Mouse (Mus musculus): ENCODE data around the gene Eif1ax. TPM values are rescaled to one million over a fixed set of nuclear protein-coding genes. Genes with fewer than 3 reads are reported as not detected.

The Eif1ax gene
- polyA plus RNA-seq (2015; fragmentation: Nextera tagmentation; extraction: Ambion mirVana) = 87.9 and 99.8 TPM in 2 replicates

- Histone ChIP-seq H3K27me3 (no peaks in the 10 kb centered on the region), H3K4me3 (peak within 1 kb of the TSS; percentile 78), H3K27ac (peak within 1 kb of the TSS; percentile 84), H3K4me2 (peak within 1 kb of the TSS; percentile 59), H3K9me3 (replicated peaks) (no peaks in the 10 kb centered on the region), H3K4me1 (replicated peaks) (peaks cover 2% of the 10 kb centered on the region; the same call in 1 of the 2 replicates), H3K9ac (peak within 1 kb of the TSS; percentile 78), H3K36me3 (no peaks in the 10 kb centered on the region)
- ATAC-seq (replicated peaks; ENCODE audit: insufficient number of reproducible peaks, insufficient read depth, low FRiP score, low read depth) = peak; percentile 98
- WGBS = 17% methylated on average over 46 of the region's 76 CpGs
Measured at GRCm38 (mm10) chrX:159371831-159372752, at the start of gene Eif1ax. Gene Eif1ax, plus strand, starts transcription at chrX:159372178.

- Histone ChIP-seq H3K4me1 (replicated peaks) (no peaks in the 10 kb centered on the region), H3K27me3 (no peaks in the 10 kb centered on the region), H3K27ac (no peak overlapping the region), H3K4me3 (no peak overlapping the region), H3K9me3 (replicated peaks) (no peaks in the 10 kb centered on the region), H3K4me2 (no peak overlapping the region), H3K36me3 (peaks cover 16% of the 10 kb centered on the region), H3K9ac (no peak overlapping the region)
- no peak for ATAC-seq (replicated peaks; ENCODE audit: insufficient number of reproducible peaks, insufficient read depth, low FRiP score, low read depth)
- WGBS = 89% methylated on average over 3 of the region's 3 CpGs
Measured at GRCm38 (mm10) chrX:159364506-159364905, 7.5 kb upstream of the Eif1ax start.

- Histone ChIP-seq H3K27me3 (no peaks in the 10 kb centered on the region), H3K4me3 (peak overlapping the region; percentile 78), H3K36me3 (peaks cover 2% of the 10 kb centered on the region; the same call in 1 of the 2 replicates), H3K4me2 (peak overlapping the region; percentile 59), H3K27ac (peak overlapping the region; percentile 84), H3K4me1 (replicated peaks) (peaks cover 2% of the 10 kb centered on the region; the same call in 1 of the 2 replicates), H3K9ac (peak overlapping the region; percentile 78), H3K9me3 (replicated peaks) (no peaks in the 10 kb centered on the region)
- 16% methylated on average over 9 of the region's 9 CpGs for WGBS
- no peak for ATAC-seq (replicated peaks; ENCODE audit: insufficient number of reproducible peaks, insufficient read depth, low FRiP score, low read depth)
Measured at GRCm38 (mm10) chrX:159372753-159373144, 771 bp downstream of the Eif1ax start.

GRCm38 (mm10) chrX:159387105-159387504 is 15.1 kb downstream of the Eif1ax start:
- Histone ChIP-seq H3K36me3 (peaks cover 10% of the 10 kb centered on the region), H3K27me3 (no peaks in the 10 kb centered on the region), H3K9me3 (replicated peaks) (no peaks in the 10 kb centered on the region), H3K9ac (no peak overlapping the region), H3K27ac (no peak overlapping the region), H3K4me3 (no peak overlapping the region), H3K4me1 (replicated peaks) (no peaks in the 10 kb centered on the region), H3K4me2 (no peak overlapping the region)
- no peak for ATAC-seq (replicated peaks; ENCODE audit: insufficient number of reproducible peaks, insufficient read depth, low FRiP score, low read depth)
- 66% methylated on average over 9 of the region's 9 CpGs for WGBS

- Histone ChIP-seq H3K9me3 (replicated peaks) (no peaks in the 10 kb centered on the region), H3K27me3 (no peaks in the 10 kb centered on the region), H3K4me1 (replicated peaks) (no peaks in the 10 kb centered on the region), H3K4me3 (no peak overlapping the region), H3K9ac (no peak overlapping the region), H3K4me2 (no peak overlapping the region), H3K27ac (no peak overlapping the region), H3K36me3 (no peaks in the 10 kb centered on the region)
- ATAC-seq (replicated peaks; ENCODE audit: insufficient number of reproducible peaks, insufficient read depth, low FRiP score, low read depth) = 0 out of 2 replicates have a peak, but pooled peaks have one; percentile 53
Measured at GRCm38 (mm10) chrX:159388953-159389352, 17.0 kb downstream of the Eif1ax start.

GRCm38 (mm10) chrX:159390347-159390962 is 18.5 kb downstream of the Eif1ax start:
- H3K4me3 ChIP-seq = no peak overlapping the region
- H3K36me3 ChIP-seq = no peaks in the 10 kb centered on the region
- WGBS = 66% methylated on average over 6 of the region's 6 CpGs
- H3K27ac ChIP-seq = no peak overlapping the region
- H3K9ac ChIP-seq = no peak overlapping the region
- H3K4me2 ChIP-seq = no peak overlapping the region
- H3K27me3 ChIP-seq = no peaks in the 10 kb centered on the region
- H3K4me1 ChIP-seq (replicated peaks) = no peaks in the 10 kb centered on the region
- no peaks in the 10 kb centered on the region for H3K9me3 ChIP-seq (replicated peaks)
- ATAC-seq (replicated peaks; ENCODE audit: insufficient number of reproducible peaks, insufficient read depth, low FRiP score, low read depth) = no peak

- H3K4me1 ChIP-seq (replicated peaks) = no peaks in the 10 kb centered on the region
- WGBS = 61% methylated on average over 3 of the region's 3 CpGs
- no peak for ATAC-seq (replicated peaks; ENCODE audit: insufficient number of reproducible peaks, insufficient read depth, low FRiP score, low read depth)
Measured at GRCm38 (mm10) chrX:159391239-159391638, 19.3 kb downstream of the Eif1ax start.

GRCm38 (mm10) chrX:159409253-159409652 is 37.3 kb downstream of the Eif1ax start:
- Histone ChIP-seq H3K4me1 (replicated peaks) (no peaks in the 10 kb centered on the region), H3K27ac (no peak overlapping the region), H3K4me3 (no peak overlapping the region), H3K9me3 (replicated peaks) (no peaks in the 10 kb centered on the region), H3K4me2 (no peak overlapping the region), H3K36me3 (no peaks in the 10 kb centered on the region), H3K9ac (no peak overlapping the region), H3K27me3 (peaks cover 10% of the 10 kb centered on the region)
- WGBS = 14% methylated on average over 4 of the region's 4 CpGs
- no peak for ATAC-seq (replicated peaks; ENCODE audit: insufficient number of reproducible peaks, insufficient read depth, low FRiP score, low read depth)

More at GRCm38 (mm10) chrX:159391239-159391638, 19.3 kb downstream of the Eif1ax start:
- Histone ChIP-seq H3K27ac (no peak overlapping the region), H3K27me3 (no peaks in the 10 kb centered on the region), H3K4me2 (no peak overlapping the region), H3K36me3 (no peaks in the 10 kb centered on the region), H3K9ac (no peak overlapping the region), H3K9me3 (replicated peaks) (no peaks in the 10 kb centered on the region), H3K4me3 (no peak overlapping the region)

GRCm38 (mm10) chrX:159414130-159414828 is 42.3 kb downstream of the Eif1ax start, which contains the start of gene Map7d2:
Gene Map7d2, plus strand, starts transcription at chrX:159414572.
- no peaks in the 10 kb centered on the region for H3K36me3 ChIP-seq
- 13% methylated on average over 70 of the region's 83 CpGs for WGBS
- no peak within 1 kb of the TSS for H3K27ac ChIP-seq
- H3K4me3 ChIP-seq = peak within 1 kb of the TSS; percentile 59
- H3K27me3 ChIP-seq = peaks cover 39% of the 10 kb centered on the region
- H3K9me3 ChIP-seq (replicated peaks) = no peaks in the 10 kb centered on the region
- peak within 1 kb of the TSS; percentile 96 for H3K4me2 ChIP-seq
- ATAC-seq (replicated peaks; ENCODE audit: insufficient number of reproducible peaks, insufficient read depth, low FRiP score, low read depth) = peak; percentile 31; the same call in 1 of the 2 replicates
- H3K9ac ChIP-seq = peak within 1 kb of the TSS; percentile 21; the same call in 1 of the 2 replicates
- H3K4me1 ChIP-seq (replicated peaks) = peaks cover 5% of the 10 kb centered on the region; the same call in 1 of the 2 replicates

GRCm38 (mm10) chrX:159414829-159415673 is 43.1 kb downstream of the Eif1ax start:
- peaks cover 5% of the 10 kb centered on the region; the same call in 1 of the 2 replicates for H3K4me1 ChIP-seq (replicated peaks)
- H3K4me3 ChIP-seq = peak overlapping the region; percentile 59
- no peak for ATAC-seq (replicated peaks; ENCODE audit: insufficient number of reproducible peaks, insufficient read depth, low FRiP score, low read depth)
- WGBS = 10% methylated on average over 63 of the region's 65 CpGs
- no peaks in the 10 kb centered on the region for H3K9me3 ChIP-seq (replicated peaks)
- H3K9ac ChIP-seq = 0 out of 2 replicates have a peak overlapping the region, but pooled peaks have one; percentile 21
- H3K27ac ChIP-seq = no peak overlapping the region
- no peaks in the 10 kb centered on the region for H3K36me3 ChIP-seq
- peaks cover 39% of the 10 kb centered on the region for H3K27me3 ChIP-seq
- peak overlapping the region; percentile 96 for H3K4me2 ChIP-seq

All from heart, embryonic 15.5 days (tissue).